Mouse (Mus musculus) C2C12 (cell line): ENCODE data around the gene Cldn8. TPM values are rescaled to one million over a fixed set of nuclear protein-coding genes. Genes with fewer than 3 reads are reported as not detected.

Experiments used
- H3K27me3 ChIP-seq: one replicate; pipeline ENCODE4 v1.6.1; 2011; ENCODE audit not compliant: control insufficient read depth, insufficient read depth, insufficient read length
- H3K36me3 ChIP-seq: one replicate; pipeline ENCODE4 v1.6.1; 2011; ENCODE audit not compliant: control insufficient read depth, insufficient read depth
- H3K4me3 ChIP-seq: one replicate; pipeline ENCODE4 v1.5.1; 2011; ENCODE audit warnings: mild to moderate bottlenecking, control low read depth; ENCODE audit not compliant: poor library complexity, insufficient read depth, severe bottlenecking
- H3K79me2 ChIP-seq: one replicate; pipeline ENCODE4 v1.6.1; 2011; ENCODE audit not compliant: control insufficient read depth, insufficient read depth
- H3K79me3 ChIP-seq: one replicate; pipeline ENCODE4 v1.6.1; 2011; ENCODE audit warnings: low read depth, control low read depth
- H3ac ChIP-seq: one replicate; pipeline ENCODE3; 2011; ENCODE audit warnings: low read depth; ENCODE audit not compliant: control insufficient read depth, insufficient read length
- CEBPB ChIP-seq: IDR thresholded peaks from one replicate; pipeline ENCODE4 v1.6.1; 2011; ENCODE audit warnings: low read depth, mild to moderate bottlenecking, control low read depth, moderate library complexity
- CTCF ChIP-seq: IDR thresholded peaks from one replicate; pipeline ENCODE4 v1.5.1; 2011; ENCODE audit not compliant: control insufficient read depth, insufficient read depth, insufficient read length
- FOSL1 ChIP-seq: IDR thresholded peaks from one replicate; pipeline ENCODE4 v1.8.0; 2011; ENCODE audit warnings: mild to moderate bottlenecking, low read length; ENCODE audit not compliant: poor library complexity, insufficient read depth, severe bottlenecking
- MAX ChIP-seq: IDR thresholded peaks from one replicate; pipeline ENCODE4 v1.6.1; 2011; ENCODE audit warnings: mild to moderate bottlenecking, control low read depth
- MYOD1 ChIP-seq: IDR thresholded peaks from one replicate; pipeline ENCODE4 v1.6.1; 2011; ENCODE audit warnings: low read depth; ENCODE audit not compliant: control insufficient read depth, insufficient read length
- MYOG ChIP-seq: IDR thresholded peaks from one replicate; pipeline ENCODE4 v1.6.1; 2011; ENCODE audit not compliant: control insufficient read depth, insufficient read length; ENCODE audit errors: extremely low read depth
- USF1 ChIP-seq: IDR thresholded peaks from one replicate; pipeline ENCODE4 v1.6.1; 2011; ENCODE audit warnings: low read depth, mild to moderate bottlenecking, control low read depth, moderate library complexity
- polyA plus RNA-seq: library from polyadenylated mRNA; unstranded; fragments of >200 nt; fragmentation: generic; extraction: Trizol; gene quantifications from one replicate; pipeline ENCODE4 v1.2.1, GENCODE M21; 2012; ENCODE audit warnings: missing spikeins

Gene Cldn8
- polyA plus RNA-seq, 1 experiment: not detected

DNA sequence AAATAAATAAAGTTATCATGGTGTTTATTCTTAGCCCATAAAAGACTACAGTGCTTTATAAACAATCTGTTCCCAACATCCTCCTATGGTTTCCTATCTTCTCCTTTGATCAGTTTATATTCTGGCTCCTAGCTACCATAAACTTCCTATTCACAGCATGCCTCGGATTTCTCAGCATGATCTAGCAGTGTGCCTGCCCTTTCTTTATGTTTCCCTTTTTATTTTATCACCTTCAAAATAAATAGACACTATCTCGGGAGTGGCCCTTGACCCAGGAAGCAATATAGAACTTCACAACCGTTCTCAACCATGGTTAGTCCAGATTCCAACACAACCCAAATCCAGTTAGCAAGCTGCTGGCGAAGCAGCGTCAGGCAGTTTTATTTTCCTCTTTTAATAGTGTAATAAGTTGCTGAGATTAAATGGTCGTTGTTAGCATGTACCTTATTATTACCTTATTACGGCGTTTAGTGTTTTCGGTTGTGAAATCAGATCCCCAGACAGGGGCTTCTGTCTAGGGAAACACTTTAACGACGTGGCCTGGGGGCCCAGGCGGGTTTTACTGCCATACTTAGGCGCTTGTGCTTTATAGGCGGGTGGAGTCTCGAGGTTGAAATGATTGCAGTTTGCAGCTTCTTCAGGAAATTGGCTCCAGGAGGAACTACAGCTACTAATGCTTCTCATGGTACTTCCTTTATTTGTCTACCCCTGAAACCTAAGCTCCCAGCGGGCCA is 36.7 kb upstream of the Cldn8 start:
- TF ChIP-seq MYOG: no peak
- no peak for TF ChIP-seq USF1
- TF ChIP-seq MYOD1: no peak
- TF ChIP-seq MAX: no peak
- no peak for TF ChIP-seq FOSL1
- TF ChIP-seq CTCF: no peak
- no peak for TF ChIP-seq CEBPB
- no peak overlapping the region for H3K4me3 ChIP-seq

DNA sequence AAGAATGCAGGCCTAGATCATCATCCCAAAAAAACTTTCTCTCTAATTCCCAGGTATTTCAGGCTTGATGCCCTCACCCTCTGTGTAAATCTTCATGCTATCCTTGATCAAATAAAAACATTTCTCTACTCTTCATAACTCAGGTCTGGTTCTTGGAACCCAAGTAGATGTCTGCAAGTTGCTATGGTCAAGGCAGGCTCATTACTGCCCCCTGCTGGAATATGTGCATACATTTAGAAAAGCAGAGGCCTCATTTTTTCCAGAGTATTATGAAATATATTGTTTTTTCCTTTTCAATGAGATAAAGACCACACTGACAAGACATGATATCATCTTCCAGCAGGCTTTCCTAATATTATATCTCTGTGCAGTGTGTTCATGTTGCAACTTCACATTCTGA is 29.8 kb upstream of the Cldn8 start:
- H3ac ChIP-seq: no peak overlapping the region
- no peaks in the 10 kb centered on the region for H3K36me3 ChIP-seq
- TF ChIP-seq MYOG (no peak), CTCF (no peak), USF1 (no peak), FOSL1 (no peak), CEBPB (no peak), MYOD1 (no peak), MAX (no peak)
- no peaks in the 10 kb centered on the region for H3K27me3 ChIP-seq
- no peak overlapping the region for H3K4me3 ChIP-seq
- H3K79me2 ChIP-seq: no peaks in the 10 kb centered on the region
- no peaks in the 10 kb centered on the region for H3K79me3 ChIP-seq

More for the DNA sequence above, 36.7 kb upstream of the Cldn8 start:
- Histone ChIP-seq H3K27me3 (no peaks in the 10 kb centered on the region), H3K79me3 (no peaks in the 10 kb centered on the region), H3K79me2 (no peaks in the 10 kb centered on the region), H3ac (no peak overlapping the region), H3K36me3 (no peaks in the 10 kb centered on the region)

DNA sequence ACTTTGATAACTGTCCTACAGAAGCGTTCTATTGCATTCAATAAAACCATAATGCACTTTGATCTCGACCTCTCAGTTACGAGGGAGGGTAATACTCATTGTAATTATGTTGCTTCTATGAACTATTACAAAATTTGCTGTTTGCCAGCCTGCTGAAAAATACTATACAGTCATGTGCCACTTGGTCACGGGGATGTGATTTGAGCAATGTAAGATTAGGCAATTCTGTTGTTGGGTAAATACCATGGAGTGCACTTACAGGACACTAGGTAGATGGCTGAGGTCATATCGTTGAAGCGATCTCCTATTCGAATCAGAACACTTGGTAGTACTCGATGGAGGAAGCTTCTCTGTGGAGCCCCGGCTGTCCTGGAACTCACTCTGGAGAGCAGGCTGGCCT is 20.4 kb upstream of the Cldn8 start:
- no peak overlapping the region for H3ac ChIP-seq
- no peaks in the 10 kb centered on the region for H3K36me3 ChIP-seq
- TF ChIP-seq USF1 (no peak), MYOD1 (no peak), CEBPB (no peak), MAX (no peak), FOSL1 (no peak), CTCF (no peak), MYOG (no peak)
- H3K79me2 ChIP-seq: no peaks in the 10 kb centered on the region
- no peaks in the 10 kb centered on the region for H3K27me3 ChIP-seq
- H3K79me3 ChIP-seq: no peaks in the 10 kb centered on the region
- H3K4me3 ChIP-seq: no peak overlapping the region

GRCm38 (mm10) chr16:88575885-88576679 is 13.1 kb upstream of the Cldn8 start:
- Histone ChIP-seq H3K79me3 (no peaks in the 10 kb centered on the region), H3K36me3 (no peaks in the 10 kb centered on the region), H3K4me3 (no peak overlapping the region), H3K79me2 (no peaks in the 10 kb centered on the region), H3K27me3 (no peaks in the 10 kb centered on the region), H3ac (no peak overlapping the region)
- TF ChIP-seq CTCF: no peak
- no peak for TF ChIP-seq MYOG
- no peak for TF ChIP-seq MAX
- no peak for TF ChIP-seq USF1
- TF ChIP-seq CEBPB: no peak
- no peak for TF ChIP-seq FOSL1
- no peak for TF ChIP-seq MYOD1

- no peak overlapping the region for H3K4me3 ChIP-seq
- no peaks in the 10 kb centered on the region for H3K79me3 ChIP-seq
- no peak for TF ChIP-seq MYOD1
- no peak for TF ChIP-seq FOSL1
- TF ChIP-seq USF1: no peak
- no peak for TF ChIP-seq MAX
- no peak for TF ChIP-seq CTCF
- no peak for TF ChIP-seq MYOG
- TF ChIP-seq CEBPB: no peak
- H3K79me2 ChIP-seq: no peaks in the 10 kb centered on the region
- no peaks in the 10 kb centered on the region for H3K36me3 ChIP-seq
- H3K27me3 ChIP-seq: no peaks in the 10 kb centered on the region
- no peak overlapping the region for H3ac ChIP-seq
Observed at GRCm38 (mm10) chr16:88572904-88573404, 10.0 kb upstream of the Cldn8 start.
